Mouse (Mus musculus) c-Kit-positive CD71-positive TER-119-negative erythroid progenitor cells, embryonic 14.5 days (primary cell): ENCODE measurements at regions not wholly inside any gene's neighbourhood (a gene's known extent, or its start where the extent isn't known, plus 50 kb on each side); places are given as distances from the start of the nearest gene placed in this dataset.

ENCODE experiments used
- DNase-seq: peaks from one replicate; pipeline ENCODE4 v3.0.0-alpha.2; 2013; ENCODE audit warnings: low read depth

DNA sequence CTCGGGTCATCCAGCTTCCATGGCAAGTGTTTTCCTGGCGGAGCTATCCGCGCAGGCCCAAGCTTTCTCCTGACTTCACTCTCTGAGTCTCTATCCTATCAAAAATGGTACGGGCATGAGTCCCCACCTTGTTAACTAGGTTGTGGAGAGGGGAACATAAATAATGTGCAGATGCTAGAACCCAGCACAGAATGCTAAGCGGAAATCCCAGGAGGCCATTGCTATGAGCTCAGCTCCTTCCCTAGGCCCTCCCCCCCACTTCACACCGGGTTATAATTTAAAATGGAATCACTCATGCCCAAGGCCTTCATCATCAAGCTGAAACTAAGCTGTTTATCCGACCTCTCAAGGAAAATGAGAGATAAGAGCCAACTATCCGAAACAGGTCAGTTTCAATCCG, 60.4 kb upstream of the Cd83 start:
- no peak for DNase-seq

DNA sequence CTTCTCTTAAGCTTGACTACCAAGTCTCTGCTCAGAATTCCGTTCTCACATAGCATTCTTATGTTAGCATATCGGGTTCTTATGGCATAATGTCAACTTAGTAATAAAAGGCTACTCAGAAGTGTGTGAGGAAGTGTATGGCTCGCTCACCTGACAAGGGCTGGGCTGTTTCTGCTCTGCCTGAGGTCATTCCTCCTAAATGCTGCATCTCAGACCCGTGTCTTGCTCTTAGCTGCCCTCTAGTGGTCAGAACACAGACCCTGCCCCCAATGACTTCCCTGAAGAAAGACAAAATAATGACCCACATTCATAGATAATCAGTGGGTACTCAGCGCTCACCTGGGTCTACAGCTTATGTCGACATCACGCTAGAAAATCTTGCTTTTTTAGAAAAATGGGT, 58.9 kb upstream of the Cd83 start:
- DNase-seq, result peak; percentile 24

DNA sequence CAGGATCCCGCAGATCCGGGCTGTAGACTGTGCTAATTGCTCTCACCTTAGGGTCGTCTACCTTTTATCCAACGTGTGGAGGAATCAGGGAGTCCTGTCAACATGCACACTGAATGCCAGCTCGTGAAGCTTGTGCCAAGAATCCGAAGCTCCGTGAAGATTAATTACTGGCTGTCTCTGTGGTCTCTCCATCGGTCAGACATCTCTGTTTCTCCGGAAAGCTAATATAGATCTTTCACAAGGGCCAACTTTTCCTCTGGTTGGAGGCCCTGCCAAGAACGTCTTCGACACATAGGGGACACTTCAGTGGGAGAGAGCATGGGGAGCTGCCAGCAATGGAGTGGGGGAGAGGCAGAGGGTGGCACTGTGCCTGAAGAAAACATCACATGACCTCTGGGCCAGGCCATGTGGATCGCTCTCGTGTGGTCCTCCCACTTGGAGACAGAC, 57.7 kb upstream of the Cd83 start:
- DNase-seq, result no peak

- no peak for DNase-seq
These were observed 55.0 kb upstream of the Cd83 start for GRCm38 (mm10) chr13:43729617-43730016.

- DNase-seq, result no peak
These were observed 51.5 kb upstream of the Cd83 start for GRCm38 (mm10) chr13:43733061-43733460.

DNA sequence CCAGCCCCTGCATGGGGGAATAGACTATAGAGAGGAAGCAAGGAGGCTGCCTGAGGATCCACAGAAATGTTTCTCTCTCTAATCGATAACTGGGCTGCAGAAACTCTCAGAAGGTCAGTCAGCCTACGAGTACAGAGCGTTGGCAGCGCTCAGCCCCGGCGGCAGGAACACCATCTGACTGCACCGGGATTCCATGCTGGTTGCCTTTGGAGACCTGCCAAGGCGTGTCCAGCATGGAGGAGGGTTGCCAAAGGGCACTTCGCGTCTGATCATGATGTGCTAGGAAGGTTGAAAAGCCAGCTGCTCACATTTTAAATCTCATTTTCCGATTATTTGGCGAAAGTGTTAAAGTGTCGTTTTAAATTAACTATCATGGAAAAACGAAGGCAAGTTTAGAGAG, 49.9 kb upstream of the Cd83 start:
- no peak for DNase-seq
